Mouse (Mus musculus) cerebellum, adult 2 months (tissue): ENCODE data around the gene Plcb4.

Source experiments
- CTCF ChIP-seq: fragments of 200-500 bp; IDR thresholded peaks from 2 replicates; pipeline ENCODE4 v1.5.1; 2011; ENCODE audit warnings: low read depth, mild to moderate bottlenecking, control low read depth, low read length, moderate library complexity, borderline replicate concordance; ENCODE audit not compliant: insufficient read depth
- POLR2A ChIP-seq: fragments of 200-500 bp; IDR thresholded peaks from 2 replicates; pipeline ENCODE4 v1.6.1; 2011; ENCODE audit warnings: low read length, control low read depth, borderline replicate concordance; ENCODE audit not compliant: insufficient read depth

GRCm38 (mm10) chr2:135847738-135848137 lies 188.9 kb downstream of the Plcb4 start:
- TF ChIP-seq POLR2A, result no peak
- no peak for TF ChIP-seq CTCF
